Comparison of ENCODE assay signal across 18 mouse cellular contexts in the genomic region with DNA sequence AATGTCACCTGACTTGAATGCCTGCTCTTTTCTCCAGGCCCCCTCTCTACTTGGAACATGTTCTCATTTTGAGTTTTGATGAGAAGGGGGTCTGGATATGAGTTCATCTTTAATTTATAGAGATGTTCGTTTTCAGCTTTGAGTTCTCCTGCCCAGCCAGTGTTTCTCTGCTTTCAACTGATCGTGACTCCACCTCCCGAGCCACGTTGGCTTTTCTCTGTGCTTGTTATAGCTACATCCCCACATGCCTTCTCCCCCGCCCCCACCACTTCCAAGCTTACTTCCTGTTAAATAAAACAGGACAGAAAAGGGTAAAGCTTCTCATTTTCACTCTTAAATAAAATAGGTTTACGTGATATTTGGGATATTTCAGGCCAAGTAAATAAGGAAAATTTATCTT. TPM values are rescaled to one million over a fixed set of nuclear protein-coding genes. Genes with fewer than 3 reads are reported as not detected.
DNase-seq lines count a peak whose midpoint lies in the region; ATAC-seq and TF ChIP-seq lines count a peak whose summit lies in the region.
"Had no signal": no experiment of that assay in that cellular context is flagged by ENCODE, and none has a peak within 500 bp of the region (broad histone marks: within the 10 kb centered on the region; RNA-seq: fewer than 3 reads in every experiment).

No protein-coding gene starts in this region.

- H3K27me3 ChIP-seq in cerebellum, adult 2 months (ENCODE audit: control insufficient read depth, insufficient read depth, low read length), result no peaks in the 10 kb centered on the region
- H3K27me3 ChIP-seq in heart, embryonic 16.5 days (ENCODE audit: control insufficient read depth, insufficient read depth, low read length), result no peaks in the 10 kb centered on the region

- H3K36me3 ChIP-seq in heart, embryonic 16.5 days (ENCODE audit: control insufficient read depth, insufficient read depth), result no peaks in the 10 kb centered on the region
- H3K36me3 ChIP-seq: embryonic facial prominence, embryonic 12.5 days; forebrain, embryonic 15.5 days; liver, embryonic 13.5 days had no signal

- peak overlapping the region; percentile 33 for H3K4me3 ChIP-seq in cerebellum, adult 2 months (replicated peaks; ENCODE audit: insufficient read depth, low read depth, low read length)
- no peak overlapping the region for H3K4me3 ChIP-seq in heart, embryonic 16.5 days (ENCODE audit: low read length)
- peak overlapping the region; percentile 85 for H3K4me3 ChIP-seq in cortical plate, adult 2 months (ENCODE audit: insufficient read depth, low read length)
- H3K4me3 ChIP-seq: embryonic facial prominence, embryonic 12.5 days; forebrain, embryonic 15.5 days; liver, embryonic 13.5 days had no signal

- TF ChIP-seq CTCF in cerebellum, adult 2 months (IDR thresholded peaks at IDR 0.05; ENCODE audit: borderline replicate concordance, insufficient read depth, low read depth, low read length), result no peak
- no peak for TF ChIP-seq CTCF in cortical plate, adult 2 months (IDR thresholded peaks at IDR 0.05; ENCODE audit: extremely low read depth, insufficient read depth, low read length)

- no peak for ATAC-seq in heart, embryonic 16.5 days (replicated peaks; ENCODE audit: extremely low read depth, insufficient read depth, low FRiP score)
- ATAC-seq: forebrain, embryonic 15.5 days; intestine, postnatal 0 days had no signal

- peak overlapping the region; percentile 29; the same call in 1 of the 2 replicates for H3K4me2 ChIP-seq in heart, embryonic 16.5 days (ENCODE audit: low read depth, low read length)
- H3K4me2 ChIP-seq: embryonic facial prominence, embryonic 12.5 days; forebrain, embryonic 15.5 days; liver, embryonic 13.5 days had no signal

- H3K27ac ChIP-seq in cerebellum, adult 2 months (ENCODE audit: insufficient read depth, low read length), result no peak overlapping the region
- no peak overlapping the region for H3K27ac ChIP-seq in heart, embryonic 16.5 days (ENCODE audit: low read length)
- no peak overlapping the region for H3K27ac ChIP-seq in cortical plate, adult 2 months (ENCODE audit: insufficient read depth, low read length)
- H3K27ac ChIP-seq: embryonic facial prominence, embryonic 12.5 days; forebrain, embryonic 15.5 days; liver, embryonic 13.5 days had no signal

- WGBS in cerebellum, adult 2 months, result 66% methylated on average over 6 of the region's 6 CpGs
- WGBS in heart, embryonic 16.5 days, result 40% methylated on average over 6 of the region's 6 CpGs

- no peak for TF ChIP-seq POLR2A in cerebellum, adult 2 months (IDR thresholded peaks at IDR 0.05; ENCODE audit: borderline replicate concordance, insufficient read depth, low read length)
- TF ChIP-seq POLR2A in cortical plate, adult 2 months (IDR thresholded peaks at IDR 0.05; ENCODE audit: extremely low read depth, insufficient read depth, low read length), result no peak

- DNase-seq in cerebellum, adult 2 months, result no peak
- DNase-seq in cerebellum, postnatal 36 days, result no peak
- no peak for DNase-seq in heart, postnatal 36 days
- peak; percentile 40 to 73 for DNase-seq in left cerebral cortex, adult 18-20 months (ENCODE audit: low spot score in 2 of 2)
- DNase-seq in left cerebral cortex, postnatal 4 days, result no peak
- no peak for DNase-seq in ovary, adult 18-20 months (ENCODE audit: low spot score)
- DNase-seq: adrenal gland, postnatal 14 days; cerebellum, adult 11-12 months; gastrocnemius, postnatal 25 days; liver, embryonic 13.5 days; thymus, adult 2 months had no signal

- H3K9ac ChIP-seq in heart, embryonic 16.5 days (ENCODE audit: low read length), result no peak overlapping the region
- H3K9ac ChIP-seq: embryonic facial prominence, embryonic 12.5 days; forebrain, embryonic 15.5 days; liver, embryonic 13.5 days had no signal

- intact Hi-C loops in heart, postnatal 36 days (cut with DNase I), result loop anchor here (10.0 kb wide), 1 partner anchor 237 kb away; a partner anchor contains a TSS
- intact Hi-C loops in left cerebral cortex, postnatal 4 days (cut with DNase I), result loop anchor here (5.0 to 10.0 kb wide), 4 partner anchors 64 to 323 kb away; no protein-coding TSS in a partner anchor

- no peaks in the 10 kb centered on the region for H3K9me3 ChIP-seq in heart, embryonic 16.5 days (replicated peaks; ENCODE audit: control insufficient read depth, low read length)
- H3K9me3 ChIP-seq: embryonic facial prominence, embryonic 12.5 days; forebrain, embryonic 15.5 days; liver, embryonic 13.5 days had no signal

- H3K4me1 ChIP-seq in cerebellum, adult 2 months (ENCODE audit: control insufficient read depth, insufficient read depth, low read length), result peaks cover 15% of the 10 kb centered on the region
- H3K4me1 ChIP-seq in heart, embryonic 16.5 days (ENCODE audit: control insufficient read depth, insufficient read depth, low read length), result peaks cover 20% of the 10 kb centered on the region
- H3K4me1 ChIP-seq in cortical plate, adult 2 months (ENCODE audit: control insufficient read depth, insufficient read depth, low read length), result peaks cover 20% of the 10 kb centered on the region

RNA-seq across cellular contexts. Expression of a gene that starts 3.3 kb away (rescaled TPM):
- polyA plus RNA-seq in cerebellum, adult 2 months (2012; rRNA removed), result 82.6 and 88.6 TPM in 2 replicates
- polyA plus RNA-seq in heart, embryonic 16.5 days (2015; fragmentation: Nextera tagmentation; extraction: Ambion mirVana), result 2.8 and 3.0 TPM in 2 replicates
- 1 to 10 TPM; 3.3 to 4.8 TPM for total RNA-seq in heart, postnatal 36 days (2021)
- total RNA-seq in left cerebral cortex, adult 18-20 months (2021), result 100 to 1,000 TPM; 164 to 171 TPM
- total RNA-seq in left cerebral cortex, postnatal 4 days (2021), result 10 to 100 TPM; 32.5 to 34.2 TPM
- polyA plus RNA-seq in cortical plate, adult 2 months (2012; rRNA removed), result 86.7 and 90.1 TPM in 2 replicates
- total RNA-seq: monocyte, adult 5-6 weeks had no signal

RNA-seq across cellular contexts. Expression of a gene that starts 30.5 kb away (rescaled TPM):
- polyA plus RNA-seq in cerebellum, adult 2 months (2012; rRNA removed), result not detected in 2 replicates
- polyA plus RNA-seq in heart, embryonic 16.5 days (2015; fragmentation: Nextera tagmentation; extraction: Ambion mirVana), result not detected in 2 replicates
- not detected for total RNA-seq in heart, postnatal 36 days (2021)
- total RNA-seq in left cerebral cortex, adult 18-20 months (2021), result not detected
- not detected for total RNA-seq in left cerebral cortex, postnatal 4 days (2021)
- polyA plus RNA-seq in cortical plate, adult 2 months (2012; rRNA removed), result not detected in 2 replicates
- total RNA-seq: adrenal gland, postnatal 14 days; gastrocnemius, postnatal 25 days; layer of hippocampus, postnatal 10 days; monocyte, adult 5-6 weeks had no signal
- polyA plus RNA-seq: embryonic facial prominence, embryonic 12.5 days; forebrain, embryonic 15.5 days; intestine, postnatal 0 days; liver, embryonic 13.5 days; thymus, adult 2 months had no signal

Comparison
In these comparisons a context has a peak if more than half of its experiments do, and no peak if none do; other contexts are left out.
1. DNase-seq: peak in left cerebral cortex, adult 18-20 months (2 of 2); none in cerebellum, adult 2 months (0 of 2), cerebellum, postnatal 36 days (0 of 2), heart, postnatal 36 days (0 of 2), left cerebral cortex, postnatal 4 days (single experiment) and ovary, adult 18-20 months (single experiment).
2. RNA of a gene that starts 3.3 kb away (total RNA-seq): 164 to 171 TPM in left cerebral cortex, adult 18-20 months and 32.5 to 34.2 TPM in left cerebral cortex, postnatal 4 days; 3.3 to 4.8 TPM in heart, postnatal 36 days; every median in the first group is over 4 times any median in the second.